Mouse (Mus musculus) frontal cortex, postnatal 25 days (tissue): ENCODE results near the gene Zfp592.

Source experiments
- DNase-seq, 2 experiments: peaks; one replicate each; pipeline ENCODE4 v3.0.0; 2022; ENCODE audit warnings: low spot score in 2 of 2

Zfp592 gene

DNA sequence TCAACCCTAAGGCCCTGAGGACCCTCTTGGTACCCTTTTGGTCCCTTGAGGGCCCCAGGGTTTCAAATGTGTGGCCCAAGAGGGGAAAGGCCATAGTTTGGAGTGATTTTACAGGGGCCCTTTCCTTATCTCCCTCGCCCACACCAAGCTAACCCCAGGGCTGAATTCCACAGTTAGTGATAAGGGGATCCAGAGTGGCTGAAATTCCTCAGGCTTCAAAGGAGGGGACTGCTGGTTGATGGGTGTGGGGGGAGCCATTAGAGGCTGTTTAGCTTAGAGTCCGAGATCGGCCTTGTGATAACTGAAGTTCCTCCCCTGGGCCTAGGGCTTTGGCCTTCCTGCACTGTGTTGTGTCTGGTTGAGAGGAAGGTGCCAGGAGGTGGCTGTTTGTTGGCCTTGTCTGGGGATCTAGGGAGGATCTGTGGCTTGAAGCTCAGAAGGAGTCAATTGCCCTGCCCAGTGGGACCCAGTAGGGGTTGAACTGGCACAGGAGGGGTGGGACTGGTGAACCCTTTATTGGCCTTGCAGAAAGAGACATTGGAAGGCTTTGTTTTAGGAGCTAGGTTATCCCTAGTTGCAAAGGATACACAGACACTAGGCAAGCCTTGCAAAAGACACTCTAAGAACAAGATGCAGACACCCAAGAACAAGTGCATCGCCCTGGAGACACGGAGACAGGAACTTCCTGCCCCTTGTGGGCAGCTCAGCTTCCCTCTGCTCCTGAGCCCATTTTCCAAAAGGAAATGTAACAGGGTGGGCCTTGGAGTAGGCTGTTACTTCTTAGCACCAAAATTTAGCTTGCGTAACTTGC, 64.6 kb downstream of the Zfp592 start:
- no peak for DNase-seq

DNA sequence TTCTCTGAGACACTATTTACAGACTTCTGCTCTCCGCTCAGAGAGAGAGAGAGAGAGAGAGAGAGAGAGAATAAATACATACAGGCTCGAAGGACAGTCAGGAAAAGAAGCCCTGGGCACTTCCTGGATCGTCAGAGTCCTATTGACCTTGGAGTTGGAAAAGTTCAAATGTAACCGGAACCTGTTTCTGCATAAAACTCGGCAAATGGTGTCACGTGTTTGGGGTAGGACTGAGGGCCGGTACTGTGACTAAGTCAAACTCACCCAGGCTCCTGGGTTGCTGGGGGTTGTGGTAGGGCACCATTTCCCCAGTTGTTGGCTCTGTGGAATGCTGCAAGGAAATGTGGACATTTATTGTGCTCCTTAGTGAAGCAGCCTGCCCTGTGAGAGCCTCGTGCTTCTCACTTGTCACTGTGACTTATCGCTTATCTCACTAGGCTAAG, 65.3 kb downstream of the Zfp592 start:
- DNase-seq = no peak

- DNase-seq = no peak
Measured at GRCm38 (mm10) chr7:81059388-81059787, 65.9 kb downstream of the Zfp592 start.

- no peak for DNase-seq
Measured at GRCm38 (mm10) chr7:81060908-81061307, 67.4 kb downstream of the Zfp592 start.

DNA sequence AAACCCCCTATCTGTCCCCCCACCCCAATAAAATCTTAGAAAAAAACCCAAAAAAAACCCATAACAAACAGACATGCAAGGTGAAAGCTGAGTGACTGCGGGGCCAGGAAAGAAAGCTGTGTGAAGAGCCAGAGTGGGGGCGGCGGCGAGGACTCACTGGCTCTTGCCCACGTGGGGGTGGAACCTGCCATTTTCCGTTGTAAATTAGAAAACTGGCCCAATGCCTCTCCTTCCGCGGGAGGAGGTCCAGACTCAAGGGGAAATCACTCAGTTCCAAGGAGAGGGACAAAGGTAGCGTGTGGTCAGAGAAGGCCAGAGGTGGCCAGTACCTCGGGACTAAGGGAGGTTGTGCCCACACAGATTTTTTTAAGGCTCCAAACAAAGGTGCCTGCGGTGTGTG, 68.5 kb downstream of the Zfp592 start:
- no peak for DNase-seq

DNA sequence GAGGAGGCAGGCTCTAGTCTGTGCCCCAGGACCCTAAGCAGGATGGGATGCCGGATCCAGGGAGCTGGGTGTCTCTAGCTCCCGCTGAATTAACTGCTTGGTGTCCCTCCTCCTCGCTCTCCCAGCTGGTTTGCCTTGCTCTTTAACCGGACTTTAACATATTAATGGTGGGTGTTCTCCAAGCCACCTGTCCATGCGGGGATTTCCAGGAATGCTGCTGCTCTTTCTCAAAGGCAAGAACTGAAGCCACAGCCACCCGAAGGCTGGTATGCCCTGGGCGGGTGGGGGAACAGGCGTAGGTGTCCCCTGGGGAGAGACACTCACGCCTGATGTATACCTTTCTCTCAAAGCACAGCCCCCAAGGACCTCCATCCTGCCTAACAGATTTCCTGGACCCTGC, 69.9 kb downstream of the Zfp592 start:
- DNase-seq = no peak

DNA sequence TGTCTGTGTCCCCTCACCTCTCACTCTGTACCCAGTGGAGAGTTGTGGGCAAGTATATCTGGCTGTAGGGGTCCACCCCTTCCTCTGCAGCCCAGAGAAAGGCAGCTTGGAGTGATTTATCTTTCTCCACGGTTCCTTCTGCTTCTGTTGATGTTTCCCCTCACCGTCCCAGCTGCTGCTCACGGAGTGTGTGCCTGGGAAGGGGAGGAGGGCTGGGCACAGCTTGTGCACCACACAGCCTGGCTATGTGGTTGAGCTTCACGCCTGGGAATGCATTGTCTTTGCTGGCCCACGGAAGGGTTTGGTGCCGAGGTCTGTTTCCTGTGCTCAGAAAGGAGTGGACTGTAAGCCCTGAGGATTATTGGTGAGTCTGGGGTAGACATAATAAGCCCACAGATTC, 73.2 kb downstream of the Zfp592 start:
- DNase-seq = no peak

- peak in 1 of 2 experiments; percentile 14 for DNase-seq
Measured at GRCm38 (mm10) chr7:81072463-81072862, 79.0 kb downstream of the Zfp592 start.

DNA sequence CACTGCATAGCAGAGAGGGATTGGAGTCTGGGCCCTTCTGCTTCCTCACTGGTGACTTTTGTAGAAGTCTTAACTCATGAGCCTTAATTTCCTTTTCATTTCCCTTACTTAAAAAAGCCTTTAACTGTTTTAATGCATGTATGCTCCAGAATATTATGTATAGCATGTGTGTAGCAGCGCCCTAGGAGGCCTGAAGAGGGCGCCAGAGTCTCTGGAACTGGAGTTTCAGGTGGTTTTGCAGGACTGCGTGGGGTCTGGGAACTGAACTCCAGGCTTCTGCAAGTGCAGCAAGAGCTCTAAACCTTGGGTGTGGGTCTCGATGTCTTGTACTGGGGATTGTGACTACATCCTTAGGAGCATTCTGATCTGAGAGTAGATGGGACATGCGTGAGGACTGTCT, 79.8 kb downstream of the Zfp592 start:
- DNase-seq = no peak

DNA sequence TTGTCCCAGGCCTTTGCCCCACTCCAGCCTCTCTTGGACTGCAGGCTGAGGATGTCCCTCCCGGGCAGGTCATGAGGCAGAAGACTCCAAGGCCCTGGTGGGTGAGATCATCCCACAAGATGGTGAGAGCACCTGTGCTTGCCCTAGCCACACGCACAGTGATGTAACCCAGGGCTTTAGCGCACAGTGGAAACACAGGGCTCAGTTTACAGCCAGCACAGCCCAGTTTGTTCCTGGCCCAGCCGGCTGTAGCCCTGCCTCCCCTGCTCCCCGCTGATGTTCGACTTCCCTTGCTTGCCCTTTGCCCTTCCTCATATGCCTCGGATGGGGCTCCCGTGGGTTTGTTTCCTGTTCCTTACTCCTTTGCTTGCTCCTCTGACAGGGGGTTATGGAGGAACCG, 81.1 kb downstream of the Zfp592 start:
- no peak for DNase-seq

- no peak for DNase-seq
Measured at GRCm38 (mm10) chr7:81075299-81075698, 81.8 kb downstream of the Zfp592 start.

DNA sequence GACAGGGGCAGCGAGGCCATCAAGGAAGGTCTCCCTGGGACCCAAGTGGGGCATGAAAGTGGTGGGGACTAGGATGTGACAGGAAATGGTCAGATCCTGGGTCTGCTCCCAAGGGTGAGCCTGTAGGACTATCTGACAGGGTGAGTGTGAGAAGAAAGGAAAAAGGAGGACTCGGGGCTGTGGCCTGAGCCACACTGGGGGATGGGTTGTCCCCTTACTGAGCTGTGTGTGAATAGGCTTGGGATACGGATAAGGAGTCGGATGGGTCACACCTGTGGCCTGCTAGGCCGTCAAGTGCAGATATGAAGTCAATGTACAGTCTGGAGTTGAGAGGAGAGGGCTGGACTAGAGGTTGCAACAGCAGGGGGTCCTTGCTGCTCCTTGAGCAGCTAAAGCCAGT, 82.3 kb downstream of the Zfp592 start:
- no peak for DNase-seq

- DNase-seq = no peak
Measured at GRCm38 (mm10) chr7:81077009-81077408, 83.5 kb downstream of the Zfp592 start.

DNA sequence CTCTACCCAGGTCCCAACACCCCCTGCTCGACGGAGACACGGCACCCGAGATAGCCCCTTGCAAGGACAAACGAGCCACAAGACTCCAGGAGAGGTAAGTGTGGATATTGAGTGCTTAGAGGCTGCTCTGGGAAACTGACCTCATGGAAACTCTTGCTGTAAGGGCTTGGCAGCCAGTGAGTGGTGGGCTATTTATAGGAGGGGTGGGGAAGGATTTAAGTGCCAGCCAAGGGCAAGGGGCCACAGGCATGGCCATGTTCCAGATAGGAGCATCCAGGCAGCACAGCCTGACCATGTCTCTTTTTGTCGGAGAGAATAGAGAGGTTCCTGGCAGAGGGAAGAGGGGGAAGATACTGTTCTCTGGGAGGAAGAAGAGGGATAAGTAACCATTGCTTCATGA, 85.3 kb downstream of the Zfp592 start:
- no peak for DNase-seq

DNA sequence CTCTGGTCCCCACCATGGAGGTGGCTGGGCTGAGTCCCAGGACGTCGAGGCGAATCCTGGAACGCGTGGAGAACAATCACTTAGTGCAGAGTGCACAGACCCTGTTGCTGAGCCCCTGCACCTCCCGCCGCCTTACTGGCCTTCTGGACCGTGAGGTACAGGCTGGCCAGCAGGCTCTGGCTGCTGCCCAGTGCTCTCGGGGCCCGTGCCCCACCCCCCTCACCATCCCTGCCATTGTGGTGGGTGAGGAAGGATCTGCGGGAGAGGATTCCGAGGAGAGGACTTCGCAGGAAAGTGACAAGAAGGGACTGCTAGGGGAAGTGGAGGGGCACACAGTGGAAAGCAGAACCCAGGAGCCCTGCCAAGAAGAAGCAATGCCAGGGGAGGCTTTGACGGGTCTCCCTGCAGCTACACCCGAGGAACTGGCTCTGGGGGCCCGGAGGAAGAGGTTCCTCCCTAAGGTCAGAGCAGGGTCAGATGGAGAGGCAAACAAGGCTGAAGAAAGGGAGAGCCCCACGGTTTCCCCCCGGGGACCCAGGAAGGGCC, 100.0 kb downstream of the Zfp592 start:
- DNase-seq = no peak

DNA sequence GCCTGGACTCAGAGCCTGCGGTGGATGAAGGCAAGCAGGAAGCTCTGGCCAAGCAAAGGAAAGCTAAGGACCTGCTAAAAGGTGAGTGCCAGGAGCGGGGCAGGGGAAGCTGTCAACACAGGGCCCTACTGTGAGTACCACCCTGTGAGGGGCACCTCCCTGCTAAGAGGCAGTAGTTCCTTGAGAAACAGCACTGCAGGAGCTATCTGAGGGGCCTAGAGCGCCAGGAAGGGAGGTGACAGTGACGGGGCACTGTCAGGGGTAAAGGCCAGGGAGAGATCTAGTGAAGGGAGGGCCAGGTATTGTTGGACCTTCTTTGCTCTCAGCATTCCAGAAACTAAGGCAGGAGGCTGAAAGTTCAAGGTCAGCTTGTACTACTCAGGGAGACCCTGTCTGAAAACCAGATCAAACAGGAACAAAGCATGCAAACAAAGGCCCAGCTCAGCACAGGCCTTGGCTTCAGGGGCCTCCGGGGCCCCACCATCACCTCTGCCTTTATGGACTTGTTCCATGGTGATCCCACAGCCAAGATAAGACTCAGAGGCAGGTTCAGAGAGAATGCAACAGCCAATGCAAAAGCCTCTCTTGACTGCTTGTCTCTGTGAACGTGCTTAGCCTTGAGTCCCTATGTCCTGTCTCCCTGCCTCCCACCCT, 100.8 kb downstream of the Zfp592 start:
- DNase-seq = no peak
